Mouse (Mus musculus) lung, postnatal 25 days (tissue): ENCODE data around the gene Clcnka.

Experiments
- DNase-seq: peaks from one replicate; pipeline ENCODE4 v3.0.0; 2022; ENCODE audit warnings: low spot score

Gene Clcnka

DNA sequence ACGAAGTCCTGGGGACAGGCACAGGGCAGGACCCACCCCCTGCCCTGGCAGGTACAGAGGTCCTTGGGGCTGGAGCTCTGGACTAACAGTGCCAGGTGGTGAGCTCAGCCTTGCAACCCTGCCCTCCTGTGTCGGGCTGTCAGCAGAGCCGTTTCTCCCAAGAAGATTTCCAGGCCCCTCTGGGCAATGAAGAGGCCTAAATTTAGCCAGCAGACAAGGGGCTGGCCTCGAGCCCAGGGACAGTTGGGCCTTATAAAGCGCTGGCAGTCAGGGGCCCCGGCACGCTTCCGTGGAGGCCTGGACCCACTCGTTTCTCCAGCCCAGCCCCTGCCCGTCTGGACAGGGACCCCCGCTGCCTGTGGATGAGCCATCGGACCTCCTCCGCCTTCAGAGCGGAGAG lies 22.9 kb upstream of the Clcnka start:
- no peak for DNase-seq

DNA sequence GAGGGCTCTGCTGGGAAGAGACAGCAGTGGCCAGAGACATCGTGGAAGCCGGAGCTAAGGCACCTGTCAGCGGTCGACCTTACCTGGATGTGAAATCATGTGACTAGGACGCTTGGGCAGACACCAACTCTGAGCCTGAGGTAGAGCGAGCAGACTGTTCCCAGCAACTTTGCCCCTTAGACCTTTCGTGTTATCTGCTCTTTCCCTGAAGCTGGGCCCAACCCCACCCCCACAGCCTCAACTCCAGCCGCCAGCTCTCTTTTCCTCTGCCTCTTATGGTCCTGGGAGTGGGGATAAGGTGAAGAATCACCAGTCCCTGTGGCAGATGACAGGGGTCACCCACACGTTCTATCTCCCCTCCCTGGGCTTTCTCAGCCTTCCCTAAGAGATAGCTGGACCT lies 22.4 kb upstream of the Clcnka start:
- no peak for DNase-seq

DNA sequence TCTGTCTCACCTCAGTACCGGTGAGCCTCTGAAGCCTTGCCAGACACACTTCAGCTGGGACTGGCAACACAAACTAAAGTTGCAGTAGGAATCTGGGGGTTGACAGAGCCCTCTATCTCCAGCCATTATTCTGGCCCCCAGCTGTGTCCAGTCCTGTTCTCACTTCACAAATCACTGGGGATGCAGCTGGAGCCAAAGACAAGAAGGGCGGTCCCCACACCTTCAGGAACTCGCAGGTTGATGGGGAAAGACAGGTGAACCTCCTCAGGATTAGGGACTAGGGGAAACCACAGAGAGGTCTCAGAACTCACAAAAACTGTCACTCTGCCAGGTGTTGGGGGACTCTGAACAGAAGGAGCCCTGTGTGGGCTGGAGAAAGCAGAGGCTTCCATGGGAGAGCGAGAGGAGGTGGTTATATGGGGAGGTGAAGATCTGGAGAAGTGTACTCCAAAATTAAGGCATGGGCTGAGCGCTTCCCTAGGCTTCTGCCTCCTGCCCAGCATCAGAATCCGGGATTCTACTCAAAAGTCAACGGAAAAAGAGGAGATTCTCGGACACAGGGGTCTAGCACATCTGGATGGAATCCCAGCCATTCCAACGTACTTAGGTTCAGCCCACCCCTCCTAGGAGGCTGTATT lies 21.8 kb upstream of the Clcnka start, which contains the start of gene Hspb7:
TSS of gene Hspb7 (plus strand) at position 588 of the 638 bp plus-strand sequence.
- DNase-seq: no peak

DNA sequence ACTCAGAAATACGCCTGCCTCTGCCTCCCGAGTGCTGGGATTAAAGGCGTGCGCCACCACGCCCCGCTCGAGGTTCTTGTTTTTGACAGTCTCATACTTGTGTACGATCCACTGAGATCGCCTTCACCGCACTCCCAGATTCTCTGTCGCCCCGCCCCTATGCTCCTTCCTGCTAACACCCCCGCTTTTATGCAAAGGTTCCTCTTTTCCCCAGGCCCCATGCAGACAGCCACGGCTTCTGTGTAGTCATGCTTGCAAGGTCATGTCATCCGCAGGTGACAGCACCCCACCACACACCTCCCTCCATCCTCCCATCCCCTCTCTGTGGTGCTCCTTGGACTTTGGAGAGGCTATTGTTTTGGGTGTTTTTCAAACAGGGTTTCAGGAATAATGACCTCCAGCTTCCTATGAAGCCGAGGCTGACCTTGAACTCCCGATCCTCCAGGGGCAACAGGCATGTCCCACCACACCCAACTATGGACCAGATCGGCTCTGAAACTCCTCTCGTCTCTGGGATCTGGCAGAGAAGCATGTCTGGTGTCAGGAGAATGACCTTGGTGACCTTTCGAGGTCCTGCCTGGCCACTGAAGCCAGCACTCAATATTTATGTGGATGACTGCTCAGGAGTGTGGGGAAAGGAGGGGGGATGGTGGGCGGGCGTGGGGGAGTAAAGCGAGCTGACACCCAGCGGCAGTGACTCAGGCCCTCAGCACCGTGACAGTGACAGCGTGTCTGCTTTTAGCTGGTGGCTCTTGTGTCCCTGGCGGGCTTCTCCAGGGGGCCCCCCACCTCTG lies 21.1 kb upstream of the Clcnka start:
- DNase-seq: no peak

DNA sequence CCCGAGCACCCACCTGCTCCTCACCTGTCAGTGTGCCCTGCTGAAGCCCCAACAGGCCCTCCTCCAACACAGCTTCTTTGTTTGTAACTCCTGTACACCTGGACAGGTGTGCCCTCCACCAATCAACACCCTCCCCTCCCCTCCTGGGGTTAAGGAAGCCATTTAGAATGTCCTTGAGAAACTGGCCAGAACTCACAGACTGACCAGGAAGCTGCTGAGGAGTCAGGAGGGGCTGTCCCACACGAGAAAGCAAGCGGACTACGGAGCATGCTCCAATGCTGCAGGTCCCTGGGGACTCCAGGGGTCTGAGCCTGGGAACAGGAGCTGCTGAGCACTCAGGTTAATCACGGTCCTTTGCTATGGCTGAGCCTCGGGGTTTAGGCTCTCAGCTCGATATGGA lies 17.4 kb upstream of the Clcnka start, which contains the start of gene Clcnkb:
TSS of gene Clcnkb (minus strand) at position 91 of the 400 bp plus-strand sequence.
- no peak for DNase-seq

DNA sequence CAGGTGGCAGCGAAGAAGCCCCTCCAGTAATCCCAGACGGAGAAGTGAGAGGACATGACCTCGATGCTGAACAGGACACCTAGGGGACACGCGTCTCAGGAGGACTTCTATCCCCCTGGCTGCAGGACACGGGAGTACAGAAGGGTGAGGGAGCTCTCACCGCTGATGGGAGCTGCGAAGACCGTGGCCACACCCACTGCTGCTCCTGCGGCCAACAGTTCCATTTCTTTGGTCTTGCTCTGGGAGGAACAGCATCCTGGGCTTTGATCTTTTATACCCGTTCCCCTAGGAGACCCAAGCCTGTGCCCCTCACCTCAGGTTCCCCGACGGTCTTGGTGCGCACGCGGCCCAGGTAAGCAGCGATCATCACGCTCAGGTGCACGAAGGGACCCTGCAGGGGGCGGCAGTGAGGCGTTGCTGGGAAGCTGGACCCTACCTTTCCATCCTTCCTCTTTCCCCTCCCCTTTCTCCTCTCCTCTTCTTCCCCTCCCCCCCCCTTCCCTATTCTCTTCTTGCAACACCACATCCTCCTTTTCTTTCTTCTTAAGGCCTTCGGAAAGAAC lies 13.0 kb upstream of the Clcnka start:
- no peak for DNase-seq

DNA sequence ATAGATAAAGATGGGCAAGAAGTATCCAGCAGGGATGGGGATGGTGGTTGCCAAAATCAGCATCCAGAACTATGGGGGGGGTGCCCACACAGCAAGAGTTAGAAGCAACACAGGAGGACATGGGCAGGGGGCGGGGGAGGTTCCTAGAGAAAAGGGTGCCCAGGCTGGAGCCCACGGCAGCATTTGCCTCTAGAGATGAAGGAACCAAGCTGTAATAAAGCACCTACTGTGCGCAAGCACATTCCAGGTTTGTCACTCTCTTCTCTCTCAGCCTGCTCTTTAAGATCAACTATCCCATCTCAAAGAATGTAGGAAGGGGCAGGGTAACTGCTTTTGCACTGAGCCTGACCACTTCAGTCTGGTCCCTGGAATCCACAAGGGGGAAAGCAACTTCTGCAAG lies 10.1 kb upstream of the Clcnka start:
- no peak for DNase-seq

DNA sequence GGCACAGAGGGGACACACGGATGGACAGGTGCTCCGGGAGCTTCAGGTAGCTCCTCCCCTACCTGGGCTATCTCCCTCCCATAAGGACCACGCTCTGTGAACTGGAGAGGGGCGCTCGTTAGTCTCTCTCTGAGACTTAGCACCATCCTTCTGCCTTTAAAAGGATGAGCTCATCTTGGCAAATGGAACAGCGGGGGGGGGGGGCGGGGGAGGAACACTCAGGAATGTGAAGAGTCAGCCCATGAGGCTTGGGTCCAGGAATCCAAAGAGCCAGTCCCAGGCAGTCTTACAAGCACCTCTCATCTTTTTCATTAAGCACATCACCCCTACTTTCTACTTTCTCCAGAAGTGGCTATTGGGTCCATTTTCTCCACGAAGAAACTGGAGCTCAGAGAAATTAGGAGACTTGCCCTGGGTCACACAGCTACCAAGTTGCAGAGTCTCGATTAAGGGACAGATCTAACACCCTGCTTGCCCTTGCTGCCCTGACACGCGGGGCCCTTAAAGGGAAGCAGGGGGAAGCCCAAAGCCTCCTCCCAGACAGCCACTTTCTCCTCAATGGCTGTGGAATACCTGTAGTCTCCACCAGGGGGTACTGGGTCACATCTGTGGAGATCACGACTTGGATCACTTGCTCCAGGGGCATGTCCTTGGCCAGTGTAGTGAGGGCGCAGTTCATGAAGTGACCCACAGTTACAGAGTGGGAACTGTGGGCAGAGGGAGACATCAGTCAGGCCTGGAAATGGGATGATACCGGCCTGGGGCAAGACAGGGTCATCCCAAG lies 8.2 kb upstream of the Clcnka start:
- peak; percentile 49 for DNase-seq

DNA sequence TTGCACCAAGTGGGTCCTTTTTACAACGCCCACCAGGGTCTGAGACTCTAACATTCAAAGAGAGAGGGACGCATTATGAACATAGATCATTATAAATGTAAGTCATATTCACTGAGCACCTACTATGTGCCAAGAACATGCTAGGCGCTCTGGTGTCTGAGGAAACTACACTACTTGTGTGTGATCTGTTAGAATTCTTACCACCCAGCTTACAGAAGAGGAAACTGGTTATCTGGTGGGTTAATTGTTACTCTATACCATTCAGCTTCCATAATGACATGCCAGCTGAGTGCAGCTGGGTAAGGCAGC lies 6.7 kb upstream of the Clcnka start:
- DNase-seq: no peak

DNA sequence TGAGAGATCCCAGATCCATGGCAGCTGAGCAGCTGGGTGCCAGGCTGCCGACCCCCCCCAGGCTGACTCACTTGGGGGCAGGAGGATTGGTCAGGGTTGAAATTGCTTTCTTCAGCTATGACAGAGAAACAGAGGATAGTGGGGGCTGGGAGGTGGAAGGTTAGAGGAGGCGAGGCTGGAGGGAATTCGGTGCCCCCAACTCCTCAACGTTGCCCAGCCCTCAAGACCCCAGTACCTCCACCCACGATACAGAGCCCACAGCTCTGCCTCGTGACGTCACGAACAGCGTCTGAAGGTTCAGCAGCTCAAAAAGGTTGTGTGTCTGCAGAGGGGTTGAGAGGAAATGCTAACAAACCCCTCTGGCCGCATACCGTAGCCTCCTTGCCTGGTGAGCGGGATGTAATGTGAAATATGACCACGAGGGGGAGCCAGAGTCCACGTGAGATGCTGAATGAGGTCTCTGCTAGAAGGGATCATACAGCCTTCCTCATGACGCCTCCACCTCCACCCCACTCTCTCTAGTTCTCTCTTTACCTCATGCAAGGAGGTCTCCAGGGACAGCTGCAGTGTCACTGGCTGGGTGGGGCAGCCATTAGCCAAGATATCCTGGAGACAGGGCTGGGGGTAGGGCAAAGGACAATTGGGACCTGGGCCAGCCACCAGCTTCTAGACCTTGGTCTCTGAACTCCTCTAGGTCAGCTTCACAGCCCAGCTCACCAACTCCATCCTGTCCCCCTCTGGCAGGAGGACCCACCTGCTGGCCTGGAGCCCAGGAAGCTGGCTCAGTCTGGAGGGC lies 6.2 kb upstream of the Clcnka start:
- peak; percentile 85 for DNase-seq

DNA sequence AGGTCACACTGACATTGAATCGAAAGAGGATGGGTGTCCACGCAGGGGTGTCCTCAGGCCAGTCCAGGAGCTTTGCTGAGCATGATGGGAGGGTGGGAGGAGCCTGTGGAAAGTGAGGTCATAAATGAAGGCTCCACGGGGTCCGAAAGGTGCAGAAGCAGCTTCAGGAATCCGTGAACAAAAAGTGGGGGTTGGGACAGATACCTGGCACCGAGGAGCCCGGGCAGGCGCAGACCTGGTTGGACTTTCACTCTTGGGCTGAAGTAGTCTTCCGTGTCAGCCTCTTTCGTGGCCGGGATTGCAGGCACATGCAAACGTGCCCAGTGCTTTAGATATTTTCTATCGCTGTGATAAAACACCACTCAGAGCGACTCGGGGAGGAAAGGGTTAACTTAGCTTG lies 1.6 kb upstream of the Clcnka start:
- no peak for DNase-seq

DNA sequence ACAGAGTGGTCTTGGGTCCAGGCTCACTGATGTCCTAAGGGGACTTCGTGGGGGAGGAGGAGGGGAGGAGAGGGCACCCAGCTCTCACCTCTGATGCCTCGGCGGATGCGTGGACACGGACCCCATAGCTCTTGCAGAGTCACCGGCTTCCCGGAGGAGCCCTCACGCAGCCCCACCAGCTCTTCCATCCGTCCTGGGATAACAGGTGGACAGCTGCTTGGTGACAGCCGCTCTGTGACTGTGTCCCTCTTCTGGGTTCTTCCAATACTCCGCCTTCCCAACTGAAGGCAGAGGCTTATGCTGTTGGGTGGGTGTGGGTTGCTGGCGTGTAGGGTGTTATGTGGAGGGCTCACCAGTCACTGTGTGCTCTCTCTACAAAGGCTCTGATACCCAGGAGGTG lies 663 bp downstream of the Clcnka start:
- no peak for DNase-seq

DNA sequence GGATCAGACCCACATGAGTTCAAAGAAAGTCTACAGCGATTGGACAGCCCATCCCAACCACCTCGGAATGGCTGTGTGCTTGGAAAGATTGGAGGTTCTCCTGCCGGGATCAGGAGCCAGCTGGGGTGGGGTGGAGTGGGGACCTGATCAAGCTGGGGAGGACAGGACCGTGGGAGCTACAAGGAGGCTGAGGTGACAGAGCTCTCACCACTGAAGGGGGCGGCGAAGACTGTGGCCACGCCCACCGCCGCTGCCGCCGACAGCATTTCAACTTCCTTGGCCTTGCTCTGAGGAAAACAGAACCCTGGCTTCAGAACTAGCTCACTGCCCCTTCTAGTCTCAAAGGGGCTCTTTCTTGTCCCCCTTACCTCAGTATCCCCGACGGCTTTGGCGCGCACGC lies 3.8 kb downstream of the Clcnka start:
- no peak for DNase-seq

DNA sequence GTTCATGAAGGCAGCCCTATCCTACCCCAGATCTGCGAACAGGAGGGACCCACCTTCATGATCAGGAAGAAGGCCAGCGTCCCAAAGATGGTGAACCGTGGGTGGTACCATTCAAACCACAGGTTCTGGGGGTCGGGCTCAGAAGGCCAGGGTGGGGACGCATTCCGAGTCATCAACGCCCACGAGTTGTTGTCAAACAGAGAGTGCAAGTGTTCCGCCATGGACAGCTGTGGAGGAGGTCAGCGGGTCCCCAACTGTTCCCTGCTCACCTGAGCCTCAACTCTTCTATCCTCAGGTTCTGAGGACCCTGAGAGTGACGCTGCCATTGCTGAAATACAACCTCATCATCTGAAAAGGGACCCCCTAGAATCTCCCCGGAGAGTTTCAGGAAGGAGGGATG lies 7.2 kb downstream of the Clcnka start:
- no peak for DNase-seq

DNA sequence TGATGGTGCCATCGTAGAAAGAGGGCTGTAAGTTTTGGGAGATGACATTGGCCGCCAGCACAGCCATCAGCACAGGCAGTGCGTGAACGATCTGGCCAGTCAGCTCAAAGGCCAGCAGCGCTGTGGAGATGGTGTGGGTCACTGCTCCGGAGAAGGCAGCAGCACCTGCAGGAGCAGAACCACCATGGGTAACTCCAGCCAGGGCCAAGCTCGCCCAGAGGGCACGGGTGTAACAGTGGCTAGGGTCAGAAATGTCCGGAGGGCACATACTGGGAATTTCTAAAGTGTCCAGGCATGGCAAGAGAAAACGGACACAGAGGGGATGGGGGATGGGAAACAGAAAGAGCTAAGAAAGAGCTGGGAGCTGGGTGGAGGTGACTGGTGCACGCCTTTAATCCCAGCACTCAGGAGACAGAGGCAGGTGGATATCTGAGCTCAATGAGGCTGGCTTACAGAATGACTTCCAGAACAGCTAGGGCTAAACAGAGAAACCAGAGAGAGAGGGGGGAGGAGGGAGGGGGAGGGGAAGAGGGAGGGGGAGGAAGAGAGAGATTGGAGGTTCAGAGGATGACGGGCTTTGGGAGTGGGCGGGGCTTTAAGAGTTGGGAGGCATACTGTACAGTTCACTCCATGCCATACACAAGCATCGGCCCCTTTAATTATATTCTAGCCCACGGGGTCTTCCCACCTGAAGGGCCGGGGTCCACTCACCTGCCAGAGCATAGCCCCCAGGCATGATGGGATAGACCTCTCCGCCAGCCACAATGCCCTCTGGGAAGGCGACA lies 9.0 kb downstream of the Clcnka start:
- no peak for DNase-seq

DNA sequence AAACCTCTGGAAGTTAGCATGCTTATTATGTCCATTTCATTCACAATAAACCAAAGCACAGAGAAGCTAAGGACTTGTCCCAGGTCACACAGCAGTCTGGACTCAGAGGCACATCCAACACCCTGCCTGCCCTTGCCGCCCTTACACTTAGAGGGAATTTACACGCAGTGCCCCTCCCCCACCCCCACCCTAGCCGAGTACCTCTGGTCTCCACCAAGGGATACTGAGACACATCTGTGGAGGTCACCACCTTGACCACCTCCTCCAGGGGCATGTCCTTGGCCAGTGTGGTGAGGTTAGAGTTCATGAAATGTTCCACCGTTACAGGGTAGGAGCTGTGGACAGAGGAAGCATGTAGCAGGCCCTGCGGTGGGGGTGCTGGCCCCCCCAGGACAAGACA lies 10.6 kb downstream of the Clcnka start:
- no peak for DNase-seq

DNA sequence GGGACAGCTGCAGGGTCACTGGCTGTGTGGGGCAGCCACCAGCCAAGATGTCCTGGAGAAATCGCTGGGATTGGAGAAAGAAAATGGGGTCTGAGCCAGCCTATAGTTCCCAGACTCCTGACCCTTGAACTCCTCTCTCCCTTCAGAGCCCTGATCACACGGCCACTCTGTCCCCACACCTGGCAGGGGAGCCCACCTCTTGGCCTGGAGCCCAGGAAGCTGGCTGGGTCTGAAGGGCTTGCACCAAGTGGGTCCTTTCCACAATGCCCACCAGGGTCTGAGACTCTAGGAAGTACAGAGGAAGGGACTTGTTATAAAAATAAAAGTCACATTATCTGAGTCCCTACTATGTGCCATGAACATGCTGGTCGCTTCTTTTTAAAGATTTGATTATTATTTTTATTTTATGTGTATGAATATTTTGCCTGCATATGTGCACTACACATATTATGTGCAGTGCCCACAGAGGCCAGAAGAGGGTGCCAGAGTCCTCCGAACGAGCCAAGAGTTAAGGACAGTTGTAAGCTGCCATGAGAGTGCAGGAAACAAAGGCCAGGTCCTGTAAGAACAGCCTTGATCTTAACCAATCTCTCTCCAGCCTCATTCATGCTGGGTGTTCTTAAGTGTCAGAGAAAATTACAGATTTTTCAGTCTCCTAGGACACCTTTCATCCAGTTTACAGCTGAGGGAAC lies 11.3 kb downstream of the Clcnka start:
- DNase-seq: peak; percentile 71

DNA sequence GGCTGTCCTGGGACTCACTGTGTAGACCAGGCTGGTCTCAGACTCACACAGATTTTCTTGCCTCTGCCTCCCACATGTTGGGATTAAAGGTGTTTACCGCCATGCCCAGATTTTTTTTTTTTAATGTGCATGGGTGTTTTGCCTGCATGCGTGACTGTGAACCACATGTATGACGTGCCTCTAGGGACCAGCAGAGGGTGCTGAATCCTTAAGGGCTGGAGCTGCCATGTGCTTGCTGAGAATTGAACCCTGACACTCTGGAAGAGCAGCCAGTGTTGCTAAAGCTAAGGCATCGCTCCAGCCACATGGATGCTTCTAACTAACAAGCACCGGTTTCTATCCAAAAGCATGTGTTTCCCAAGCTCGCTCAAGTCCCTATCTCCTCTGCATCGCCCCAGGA lies 12.4 kb downstream of the Clcnka start:
- DNase-seq: no peak

DNA sequence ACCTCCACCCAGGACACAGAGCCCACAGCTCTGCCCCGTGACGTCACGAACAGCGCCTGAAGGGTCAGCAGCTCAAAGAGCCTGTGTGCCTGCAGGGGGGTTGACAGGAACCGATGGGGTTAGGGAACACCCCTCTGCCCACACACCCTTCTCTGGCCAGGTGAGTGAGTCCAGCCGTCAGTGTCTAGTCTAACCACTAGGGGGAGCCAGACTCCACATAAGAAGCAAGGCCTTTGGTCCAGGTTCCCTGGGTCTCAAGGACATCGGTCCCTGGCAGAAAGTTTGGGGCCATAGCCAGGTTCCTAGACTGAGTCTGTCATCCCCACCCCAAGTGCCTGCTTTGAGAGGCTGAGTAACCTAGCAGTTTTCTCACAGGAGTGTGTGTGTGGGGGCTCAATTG lies 13.2 kb downstream of the Clcnka start:
- DNase-seq: peak; percentile 64

DNA sequence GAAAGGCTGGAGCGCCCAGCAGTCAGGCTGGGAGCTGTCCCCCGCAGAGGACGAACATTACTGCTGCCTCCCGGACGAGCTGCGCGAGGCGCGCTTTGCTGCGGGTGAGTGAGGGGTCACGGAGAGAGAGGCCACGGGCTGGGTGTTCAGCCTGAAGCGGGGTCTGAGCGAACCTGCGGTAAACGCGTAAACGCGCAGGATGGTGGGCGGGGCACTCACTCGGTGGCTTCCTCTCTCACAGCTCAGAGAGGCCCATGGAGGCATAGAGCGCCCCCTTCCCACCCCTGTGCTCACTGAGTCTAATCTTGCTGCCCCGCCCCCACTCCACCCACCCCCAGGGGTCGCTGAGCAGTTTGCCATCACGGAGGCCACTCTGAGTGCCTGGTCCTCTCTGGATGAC lies 16.1 kb downstream of the Clcnka start:
- no peak for DNase-seq

DNA sequence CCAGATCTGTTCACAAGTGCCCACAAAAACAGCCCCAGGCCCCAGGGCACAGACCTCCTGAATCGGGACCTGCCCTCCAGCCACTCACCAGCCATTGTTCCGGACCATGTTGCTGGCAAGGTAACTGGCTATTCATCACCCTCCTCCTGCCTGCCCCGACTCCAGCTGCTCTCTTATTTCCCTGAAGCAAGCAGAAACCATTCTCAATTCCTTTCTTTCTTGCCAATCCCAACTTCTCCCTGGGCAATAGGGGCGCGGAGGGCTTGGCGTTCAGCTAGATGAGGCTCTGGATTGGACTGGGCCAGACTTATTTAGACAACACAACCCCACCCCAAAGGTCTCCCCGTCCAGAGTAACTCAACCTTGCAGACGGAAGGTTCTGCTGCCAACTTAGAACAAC lies 18.9 kb downstream of the Clcnka start:
- no peak for DNase-seq
